Mouse (Mus musculus): ENCODE data around the gene Minar1.
A peak's percentile ranks its signal among the peaks of the same experiment; 100 is the strongest.

Minar1 gene

GRCm38 (mm10) chr9:89623006-89623760 is at the start of gene Minar1:
Gene Minar1 (minus strand): TSS chr9:89623125.
- peak; percentile 3 for DNase-seq

DNA sequence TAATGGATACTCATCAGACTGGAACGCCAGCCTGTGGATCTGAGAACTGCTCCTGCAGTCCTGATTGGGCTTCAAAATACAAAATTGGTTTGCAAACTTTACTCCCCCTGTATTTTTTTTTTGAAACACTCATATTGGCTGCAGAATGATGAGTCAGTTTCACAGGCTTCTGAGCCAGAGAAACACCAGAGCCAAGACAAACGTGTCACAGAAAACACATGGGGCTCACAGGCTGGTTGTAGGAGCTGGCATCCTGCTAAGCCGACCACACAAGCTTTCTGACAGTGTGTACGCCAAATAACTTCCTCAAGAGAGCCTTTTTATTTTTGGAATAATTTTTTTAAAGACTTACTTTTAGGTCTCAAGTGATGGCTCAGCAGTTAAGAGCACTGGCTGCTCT is 47.0 kb upstream of the Minar1 start:
- DNase-seq = no peak

DNA sequence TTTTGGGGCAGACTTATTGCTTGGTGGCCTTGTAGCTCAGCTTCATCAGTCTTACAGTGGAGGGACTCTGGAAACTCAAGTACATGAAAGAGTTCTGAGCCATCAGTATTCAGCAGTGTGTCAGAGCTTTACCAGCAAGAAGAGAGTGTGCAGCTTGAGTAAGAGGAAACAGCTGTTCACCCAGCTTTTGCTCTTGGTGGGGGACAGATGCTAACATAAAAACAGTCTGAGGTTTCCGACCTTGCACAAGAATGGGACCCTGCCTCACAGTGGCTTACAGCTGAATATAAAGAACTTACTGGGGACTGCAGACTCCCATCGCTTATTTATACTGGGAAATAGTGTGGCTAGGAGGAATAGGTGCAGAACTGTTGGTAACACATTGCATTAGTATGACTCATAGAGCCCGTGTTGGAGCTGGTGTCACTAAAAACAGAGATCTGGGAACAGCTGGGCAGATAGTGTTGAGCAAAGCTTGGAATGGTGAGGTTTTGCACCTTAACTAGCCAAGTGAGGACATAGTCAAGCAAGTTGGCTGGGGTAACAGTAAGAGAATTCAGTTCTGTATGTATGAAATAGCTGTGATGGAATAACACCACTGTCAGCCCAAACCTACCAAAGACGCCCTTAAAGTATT is 44.5 kb upstream of the Minar1 start:
- DNase-seq = peak; percentile 33

GRCm38 (mm10) chr9:89650913-89651312 is 28.0 kb upstream of the Minar1 start:
- DNase-seq = no peak

GRCm38 (mm10) chr9:89637453-89637852 is 14.5 kb upstream of the Minar1 start:
- no peak for DNase-seq

DNA sequence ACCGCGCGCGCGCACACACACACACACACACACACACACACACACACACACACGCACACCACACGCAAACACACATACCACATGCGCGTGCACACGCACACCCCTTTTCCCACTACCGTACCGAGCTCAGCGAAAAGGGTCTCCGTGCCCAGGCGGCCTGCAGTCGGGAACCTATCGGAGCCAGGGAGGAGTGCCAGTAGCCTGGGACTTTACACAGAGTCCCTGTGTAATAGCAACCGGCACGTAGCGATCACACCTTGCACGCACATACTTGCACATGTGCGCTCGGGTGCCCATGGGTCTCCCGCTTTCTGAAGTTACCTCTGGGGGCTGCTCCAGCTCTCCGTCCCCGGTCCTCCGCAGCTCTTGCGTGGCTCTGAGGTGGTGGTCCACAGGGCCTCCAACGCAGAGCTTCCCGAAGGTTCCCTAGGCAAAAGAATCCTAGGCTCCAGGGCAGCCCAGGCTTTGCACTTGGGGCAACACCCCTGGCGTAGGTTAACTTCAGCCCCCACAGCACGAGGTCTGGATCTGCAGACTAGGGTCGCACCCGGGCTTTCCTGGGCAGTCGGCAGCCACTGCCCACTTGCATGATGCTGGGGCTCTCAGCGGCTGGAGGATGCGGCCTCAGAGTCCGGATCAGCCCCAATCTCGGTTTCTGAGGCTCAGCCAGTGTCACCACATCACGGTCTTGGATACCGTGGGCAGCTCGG is 474 bp downstream of the Minar1 start:
- no peak for DNase-seq

- DNase-seq = no peak
Observed at GRCm38 (mm10) chr9:89621750-89622149, 1.2 kb downstream of the Minar1 start.

DNA sequence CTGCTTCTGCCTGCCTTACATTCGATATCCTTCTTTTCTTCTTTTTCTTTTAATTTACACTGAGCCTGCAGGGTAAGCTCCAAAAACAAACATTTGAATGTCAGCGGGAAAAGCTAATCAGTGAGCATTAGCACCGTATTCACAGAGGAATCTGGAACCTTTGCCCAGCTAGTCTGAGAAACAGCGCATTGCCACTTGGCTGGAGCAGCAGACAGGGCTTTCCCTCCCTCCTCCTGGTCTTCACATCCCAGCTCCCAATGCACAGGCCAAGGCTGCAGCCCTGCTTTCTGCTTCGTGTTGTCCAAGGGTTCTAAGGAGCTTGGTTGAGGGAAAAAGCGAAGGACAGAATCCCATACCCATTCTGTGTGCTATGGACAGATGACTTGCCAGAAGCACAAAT is 2.6 kb downstream of the Minar1 start:
- DNase-seq = no peak

DNA sequence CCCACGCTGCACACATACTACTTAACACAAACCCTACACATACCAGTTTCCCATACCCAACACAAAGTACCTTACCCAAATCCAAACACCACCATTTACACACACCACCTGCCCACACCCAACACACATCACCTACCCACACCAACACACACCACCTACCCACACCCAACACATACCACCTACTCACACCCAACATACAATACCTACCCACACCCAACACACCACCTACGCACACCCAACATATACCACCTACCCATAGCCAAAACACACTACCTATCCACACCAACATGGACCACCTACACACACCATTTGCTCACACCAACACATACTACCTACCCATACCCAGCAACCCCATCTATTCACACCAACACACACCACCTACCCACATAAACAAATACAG is 6.0 kb downstream of the Minar1 start:
- no peak for DNase-seq

- DNase-seq = no peak
Observed at GRCm38 (mm10) chr9:89610592-89610991, 12.3 kb downstream of the Minar1 start.

DNA sequence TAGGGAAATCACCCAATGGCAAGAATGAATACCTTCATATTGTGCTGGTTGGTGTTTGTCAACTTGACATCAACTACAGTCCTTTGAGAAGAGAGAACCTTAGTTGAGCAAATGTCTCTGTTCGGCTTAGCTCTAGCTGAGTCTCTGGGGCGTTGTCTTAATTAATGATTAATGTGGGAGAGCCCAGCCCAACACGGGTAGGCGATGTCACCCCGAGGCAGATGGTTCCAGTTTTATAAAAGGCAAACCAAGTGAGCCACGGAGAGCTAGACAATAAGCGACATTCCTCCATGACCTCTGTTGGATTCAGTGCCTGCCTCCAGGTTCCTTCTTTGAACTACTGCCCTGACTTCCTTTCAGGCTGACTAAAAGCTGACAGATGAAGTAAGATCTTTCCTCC is 15.6 kb downstream of the Minar1 start:
- DNase-seq = no peak

GRCm38 (mm10) chr9:89606256-89606655 is 16.7 kb downstream of the Minar1 start:
- DNase-seq = no peak

- no peak for DNase-seq
Observed at GRCm38 (mm10) chr9:89601891-89602290, 21.0 kb downstream of the Minar1 start.

DNA sequence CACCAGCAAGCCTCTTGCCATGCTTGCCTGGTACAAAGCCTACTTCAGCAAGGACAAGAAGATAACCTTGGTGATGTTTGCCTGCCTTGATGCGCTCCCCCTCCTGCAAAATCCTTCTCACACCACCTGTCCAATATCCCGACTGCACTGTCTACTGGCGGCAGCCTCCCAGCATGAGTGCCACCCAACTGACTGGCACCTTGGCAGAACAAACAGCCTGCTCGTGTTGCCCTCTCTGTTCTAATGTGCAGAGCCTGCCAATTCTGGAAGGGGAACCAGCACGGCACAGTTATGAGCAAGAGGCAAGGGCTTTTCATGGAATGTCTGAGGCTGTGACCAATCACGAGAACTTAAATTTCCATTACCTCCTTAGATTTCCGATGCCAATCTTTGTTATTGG is 22.2 kb downstream of the Minar1 start:
- DNase-seq = no peak

DNA sequence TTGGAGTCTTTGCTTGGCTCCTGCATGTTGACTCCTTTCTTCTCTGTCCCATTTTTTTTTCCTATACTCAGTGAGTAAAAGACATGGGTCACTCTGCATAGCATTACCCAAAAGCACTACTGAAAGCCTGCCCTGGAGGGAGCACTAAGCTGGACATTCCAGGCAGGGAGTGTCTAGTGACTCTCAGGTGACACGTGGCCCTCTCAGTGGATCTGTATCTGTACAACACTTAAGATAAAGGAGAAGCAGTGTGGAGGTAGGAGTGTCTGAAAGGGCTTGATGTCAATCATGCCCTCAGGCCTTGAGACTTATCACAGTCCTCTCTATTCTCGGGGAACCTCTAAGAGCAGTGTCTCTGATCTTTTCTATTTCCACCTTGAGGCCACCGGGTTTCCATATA is 25.9 kb downstream of the Minar1 start:
- no peak for DNase-seq

DNA sequence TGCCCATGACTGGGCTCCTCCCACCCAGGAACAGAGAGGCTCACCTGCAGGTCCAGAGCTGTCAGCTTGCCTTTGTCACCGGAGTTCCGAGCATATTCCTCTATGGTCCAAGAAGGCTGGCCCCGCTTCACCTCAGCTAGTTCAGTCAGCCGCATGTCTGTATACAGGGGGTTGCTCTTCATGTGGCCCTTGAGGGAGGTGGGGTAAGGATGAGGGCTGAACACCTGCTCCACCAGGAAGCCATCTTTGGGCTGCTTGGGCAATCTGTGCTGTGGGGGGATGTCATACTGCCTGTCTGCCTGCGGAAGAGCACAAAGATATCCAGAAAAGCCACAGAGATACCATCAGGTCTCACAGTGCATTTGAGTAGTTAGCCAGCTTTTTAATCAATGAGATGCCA is 26.5 kb downstream of the Minar1 start:
- no peak for DNase-seq

DNA sequence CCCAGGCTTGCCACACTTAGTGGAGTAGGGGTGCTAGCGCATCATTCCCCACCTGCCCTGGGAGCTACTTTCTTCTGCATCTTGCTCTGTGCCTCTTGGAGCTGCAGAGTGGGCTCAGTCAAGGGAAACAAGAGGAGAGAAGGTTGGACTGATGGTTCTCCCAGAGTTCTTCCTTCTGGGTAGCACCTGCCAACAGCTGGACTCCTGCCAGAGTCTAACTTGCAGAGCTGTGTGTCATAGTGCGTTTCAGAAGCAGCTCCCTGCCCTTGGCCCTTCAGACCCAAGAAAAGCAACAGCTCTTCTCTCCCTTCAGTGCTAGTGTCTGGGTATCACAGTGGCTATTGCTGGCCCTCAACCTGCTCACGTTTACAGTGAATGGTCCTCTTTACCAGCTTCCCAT is 30.5 kb downstream of the Minar1 start:
- no peak for DNase-seq

- DNase-seq = no peak
Observed at GRCm38 (mm10) chr9:89578422-89578821, 44.5 kb downstream of the Minar1 start.

GRCm38 (mm10) chr9:89552663-89553062 is 70.3 kb downstream of the Minar1 start:
- no peak for DNase-seq

All from thymus, postnatal 14 days (tissue).